Mouse (Mus musculus) C2C12 (cell line): ENCODE results near the gene Agap2. TPM values are rescaled to one million over a fixed set of nuclear protein-coding genes. Genes with fewer than 3 reads are reported as not detected.
A peak's percentile ranks its signal among the peaks of the same experiment; 100 is the strongest.
"Not testable (repeated sequence)": the region's sequence is repeated elsewhere in the genome, so short reads cannot be mapped to it uniquely, and the experiment has no call there.

Experiments used
- H3K27me3 ChIP-seq: one replicate; pipeline ENCODE4 v1.6.1; 2011; ENCODE audit not compliant: control insufficient read depth, insufficient read depth, insufficient read length
- H3K36me3 ChIP-seq: one replicate; pipeline ENCODE4 v1.6.1; 2011; ENCODE audit not compliant: control insufficient read depth, insufficient read depth
- H3K4me3 ChIP-seq: one replicate; pipeline ENCODE4 v1.5.1; 2011; ENCODE audit warnings: mild to moderate bottlenecking, control low read depth; ENCODE audit not compliant: poor library complexity, insufficient read depth, severe bottlenecking
- H3K79me2 ChIP-seq: one replicate; pipeline ENCODE4 v1.6.1; 2011; ENCODE audit not compliant: control insufficient read depth, insufficient read depth
- H3K79me3 ChIP-seq: one replicate; pipeline ENCODE4 v1.6.1; 2011; ENCODE audit warnings: low read depth, control low read depth
- H3ac ChIP-seq: one replicate; pipeline ENCODE3; 2011; ENCODE audit warnings: low read depth; ENCODE audit not compliant: control insufficient read depth, insufficient read length
- CEBPB ChIP-seq: IDR thresholded peaks from one replicate; pipeline ENCODE4 v1.6.1; 2011; ENCODE audit warnings: low read depth, mild to moderate bottlenecking, control low read depth, moderate library complexity
- CTCF ChIP-seq: IDR thresholded peaks from one replicate; pipeline ENCODE4 v1.5.1; 2011; ENCODE audit not compliant: control insufficient read depth, insufficient read depth, insufficient read length
- FOSL1 ChIP-seq: IDR thresholded peaks from one replicate; pipeline ENCODE4 v1.8.0; 2011; ENCODE audit warnings: mild to moderate bottlenecking, low read length; ENCODE audit not compliant: poor library complexity, insufficient read depth, severe bottlenecking
- MAX ChIP-seq: IDR thresholded peaks from one replicate; pipeline ENCODE4 v1.6.1; 2011; ENCODE audit warnings: mild to moderate bottlenecking, control low read depth
- MYOD1 ChIP-seq: IDR thresholded peaks from one replicate; pipeline ENCODE4 v1.6.1; 2011; ENCODE audit warnings: low read depth; ENCODE audit not compliant: control insufficient read depth, insufficient read length
- MYOG ChIP-seq: IDR thresholded peaks from one replicate; pipeline ENCODE4 v1.6.1; 2011; ENCODE audit not compliant: control insufficient read depth, insufficient read length; ENCODE audit errors: extremely low read depth
- USF1 ChIP-seq: IDR thresholded peaks from one replicate; pipeline ENCODE4 v1.6.1; 2011; ENCODE audit warnings: low read depth, mild to moderate bottlenecking, control low read depth, moderate library complexity
- polyA plus RNA-seq: library from polyadenylated mRNA; unstranded; fragments of >200 nt; fragmentation: generic; extraction: Trizol; gene quantifications from one replicate; pipeline ENCODE4 v1.2.1, GENCODE M21; 2012; ENCODE audit warnings: missing spikeins

Agap2 gene
- polyA plus RNA-seq, 1 experiment: 3.2 TPM

DNA sequence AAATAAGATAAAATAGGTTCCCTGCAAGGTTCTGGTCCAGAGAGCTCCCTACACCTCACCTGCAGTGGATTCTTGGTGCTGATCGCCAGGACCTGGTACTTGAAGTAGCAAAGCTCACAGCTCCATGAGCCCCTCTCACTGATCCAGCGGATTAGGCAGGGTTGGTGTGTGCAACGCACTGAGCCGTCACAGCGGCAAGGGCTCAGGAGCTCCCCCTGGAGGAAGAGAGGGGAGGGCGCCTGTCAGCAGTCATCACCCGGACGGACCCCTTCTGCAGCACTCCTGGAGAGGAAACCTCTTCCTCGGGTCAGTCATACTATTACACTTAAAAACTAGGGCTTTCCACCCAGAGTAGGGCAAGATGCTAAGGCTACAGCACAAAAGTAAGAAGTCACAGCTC lies 16.9 kb upstream of the Agap2 start:
- TF ChIP-seq CEBPB (no peak), CTCF (peak; percentile 90), MAX (no peak)
- no peaks in the 10 kb centered on the region for H3K79me2 ChIP-seq
- no peaks in the 10 kb centered on the region for H3K79me3 ChIP-seq
- no peak overlapping the region for H3ac ChIP-seq
- H3K4me3 ChIP-seq: no peak overlapping the region
- no peaks in the 10 kb centered on the region for H3K36me3 ChIP-seq
- no peaks in the 10 kb centered on the region for H3K27me3 ChIP-seq

GRCm38 (mm10) chr10:127058708-127059107 lies 16.4 kb upstream of the Agap2 start:
- Histone ChIP-seq H3K36me3 (no peaks in the 10 kb centered on the region), H3K4me3 (no peak overlapping the region), H3ac (no peak overlapping the region), H3K79me3 (peaks cover 2% of the 10 kb centered on the region), H3K79me2 (peaks cover 4% of the 10 kb centered on the region), H3K27me3 (no peaks in the 10 kb centered on the region)
- TF ChIP-seq USF1: no peak
- no peak for TF ChIP-seq MAX
- TF ChIP-seq CTCF: no peak
- TF ChIP-seq MYOG: no peak
- no peak for TF ChIP-seq CEBPB
- TF ChIP-seq MYOD1: no peak
- no peak for TF ChIP-seq FOSL1

GRCm38 (mm10) chr10:127059174-127059967 lies 15.7 kb upstream of the Agap2 start:
- Histone ChIP-seq H3K36me3 (no peaks in the 10 kb centered on the region), H3K79me3 (peaks cover 9% of the 10 kb centered on the region), H3K27me3 (no peaks in the 10 kb centered on the region), H3K79me2 (peaks cover 11% of the 10 kb centered on the region), H3K4me3 (peak overlapping the region; percentile 36), H3ac (peak overlapping the region; percentile 82)
- TF ChIP-seq MYOD1 (no peak), FOSL1 (no peak), USF1 (no peak), CTCF (no peak), MAX (no peak), CEBPB (no peak), MYOG (no peak)

- peaks cover 17% of the 10 kb centered on the region for H3K79me3 ChIP-seq
- TF ChIP-seq MYOG (no peak), MAX (no peak), CEBPB (no peak), MYOD1 (no peak), USF1 (no peak), FOSL1 (no peak), CTCF (no peak)
- H3K27me3 ChIP-seq: no peaks in the 10 kb centered on the region
- H3K4me3 ChIP-seq: peak within 1 kb of the TSS; percentile 36
- H3K36me3 ChIP-seq: peaks cover 8% of the 10 kb centered on the region
- H3K79me2 ChIP-seq: peaks cover 20% of the 10 kb centered on the region
- peak within 1 kb of the TSS; percentile 82 for H3ac ChIP-seq
Observed at GRCm38 (mm10) chr10:127059968-127060916, 14.8 kb upstream of the Agap2 start, which contains the start of gene March9. March9 (minus strand) TSS chr10:127060184.

DNA sequence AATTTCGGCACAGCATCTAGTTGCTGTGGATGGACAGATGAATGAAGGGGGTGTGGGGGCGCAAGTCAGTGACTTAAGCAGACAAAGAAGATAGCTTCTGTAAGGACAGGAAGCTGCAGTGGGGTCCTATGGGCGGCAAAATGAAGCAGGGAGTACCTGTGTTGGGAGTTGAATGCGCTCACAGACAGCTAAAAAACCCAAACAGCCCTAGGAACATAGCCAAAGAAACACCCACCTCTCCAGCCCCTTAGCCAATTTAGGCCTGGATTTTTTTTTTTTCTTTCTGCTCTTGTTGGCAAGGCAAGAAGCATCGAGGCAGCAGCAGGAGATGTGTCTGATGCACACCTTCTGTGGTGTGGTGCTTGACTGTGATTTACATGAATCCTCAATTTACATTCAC lies 14.0 kb upstream of the Agap2 start:
- Histone ChIP-seq H3ac (no peak overlapping the region), H3K4me3 (no peak overlapping the region), H3K36me3 (peaks cover 16% of the 10 kb centered on the region), H3K79me3 (peaks cover 24% of the 10 kb centered on the region), H3K79me2 (peaks cover 28% of the 10 kb centered on the region), H3K27me3 (no peaks in the 10 kb centered on the region)
- no peak for TF ChIP-seq MYOD1
- no peak for TF ChIP-seq MYOG
- no peak for TF ChIP-seq CTCF
- TF ChIP-seq FOSL1: no peak
- TF ChIP-seq MAX: no peak
- no peak for TF ChIP-seq USF1
- no peak for TF ChIP-seq CEBPB

DNA sequence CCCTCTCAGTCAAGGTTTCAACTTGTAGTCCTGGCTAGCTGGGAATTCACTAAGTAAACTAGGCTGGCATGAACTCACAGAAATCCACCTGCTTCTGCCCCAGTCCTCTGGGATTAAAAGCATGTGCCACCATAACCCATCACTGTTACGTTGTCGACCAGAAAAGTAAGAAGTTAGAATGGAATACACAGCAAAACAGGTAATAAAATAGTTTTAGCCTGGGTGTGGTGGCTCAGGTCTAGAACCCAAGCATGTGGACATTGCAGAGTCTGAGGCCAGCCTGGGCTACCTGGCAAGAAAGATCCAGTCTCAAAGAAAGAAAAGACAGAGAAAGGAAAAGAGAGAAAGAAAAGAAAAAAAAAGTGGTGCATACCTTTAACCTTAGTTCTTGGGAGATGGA lies 13.6 kb upstream of the Agap2 start:
- H3K79me3 ChIP-seq: peaks cover 24% of the 10 kb centered on the region
- H3K79me2 ChIP-seq: peaks cover 32% of the 10 kb centered on the region
- no peak overlapping the region for H3ac ChIP-seq
- H3K4me3 ChIP-seq: no peak overlapping the region
- TF ChIP-seq MYOG (no peak), MYOD1 (no peak), USF1 (no peak), MAX (no peak), CEBPB (no peak), CTCF (no peak), FOSL1 (no peak)
- H3K27me3 ChIP-seq: no peaks in the 10 kb centered on the region
- peaks cover 20% of the 10 kb centered on the region for H3K36me3 ChIP-seq

GRCm38 (mm10) chr10:127062101-127062500 lies 13.0 kb upstream of the Agap2 start:
- H3K27me3 ChIP-seq, H3ac ChIP-seq, H3K4me3 ChIP-seq: not testable (repeated sequence)
- Histone ChIP-seq H3K79me3 (peaks cover 24% of the 10 kb centered on the region), H3K79me2 (peaks cover 38% of the 10 kb centered on the region), H3K36me3 (peaks cover 26% of the 10 kb centered on the region)
